ENCODE assay signal across 15 mouse cellular contexts in the genomic region with DNA sequence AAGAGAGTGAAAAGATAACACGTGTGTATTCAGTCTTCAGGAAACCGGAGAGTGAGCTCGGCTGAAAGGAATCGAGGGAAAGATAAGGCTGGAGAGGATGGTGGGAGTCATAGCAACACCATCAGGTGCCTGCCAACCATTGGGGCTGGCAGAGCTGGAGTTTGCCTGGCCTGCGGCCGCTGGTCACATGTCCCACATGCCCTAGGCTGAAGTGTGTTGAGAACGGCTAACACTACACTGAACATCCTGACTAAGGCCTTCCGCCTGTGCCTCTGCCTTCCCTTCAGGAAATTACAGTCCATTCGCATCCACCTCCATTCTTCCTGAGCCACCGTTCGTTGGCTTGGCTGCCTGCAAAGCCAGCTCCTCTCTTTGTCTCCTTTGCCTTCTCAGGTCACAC. TPM values are rescaled to one million over a fixed set of nuclear protein-coding genes. Genes with fewer than 3 reads are reported as not detected.
DNase-seq lines count a peak whose midpoint lies in the region; ATAC-seq and TF ChIP-seq lines count a peak whose summit lies in the region.
"Had no signal": no experiment of that assay in that cellular context is flagged by ENCODE, and none has a peak within 500 bp of the region (broad histone marks: within the 10 kb centered on the region; RNA-seq: fewer than 3 reads in every experiment).

No protein-coding gene starts in this region.

- no peaks in the 10 kb centered on the region for H3K27me3 ChIP-seq in kidney, embryonic 16.5 days (ENCODE audit: insufficient read depth, low read length)
- H3K27me3 ChIP-seq in G1E (ENCODE audit: insufficient read depth, low read length) = peaks cover 32% of the 10 kb centered on the region
- H3K27me3 ChIP-seq in heart, embryonic 12.5 days (replicated peaks) = no peaks in the 10 kb centered on the region
- H3K27me3 ChIP-seq in forebrain, embryonic 13.5 days = no peaks in the 10 kb centered on the region
- H3K27me3 ChIP-seq: intestine, embryonic 15.5 days had no signal

- no peak for DNase-seq in kidney, adult 9 months
- DNase-seq in G1E (ENCODE audit: low spot score) = no peak
- DNase-seq in left cerebral cortex, postnatal 14 days (ENCODE audit: low spot score in 2 of 2) = no peak
- DNase-seq: cerebellum, postnatal 36 days; right cerebral cortex, postnatal 4 days had no signal

- H3K36me3 ChIP-seq in kidney, embryonic 16.5 days (ENCODE audit: insufficient read depth, low read length) = no peaks in the 10 kb centered on the region
- H3K36me3 ChIP-seq in G1E (replicated peaks) = no peaks in the 10 kb centered on the region
- H3K36me3 ChIP-seq in heart, embryonic 12.5 days = no peaks in the 10 kb centered on the region
- no peaks in the 10 kb centered on the region for H3K36me3 ChIP-seq in forebrain, embryonic 13.5 days (ENCODE audit: poor library complexity, severe bottlenecking)
- H3K36me3 ChIP-seq: intestine, embryonic 15.5 days had no signal

- no peaks in the 10 kb centered on the region for H3K9me3 ChIP-seq in kidney, embryonic 16.5 days (ENCODE audit: low read length)
- no peaks in the 10 kb centered on the region for H3K9me3 ChIP-seq in G1E (replicated peaks)
- H3K9me3 ChIP-seq in heart, embryonic 12.5 days (replicated peaks) = no peaks in the 10 kb centered on the region
- H3K9me3 ChIP-seq in forebrain, embryonic 13.5 days (replicated peaks) = no peaks in the 10 kb centered on the region
- H3K9me3 ChIP-seq: intestine, embryonic 15.5 days had no signal

- ATAC-seq in kidney, embryonic 16.5 days (ENCODE audit: low FRiP score, low TSS enrichment) = no peak
- no peak for ATAC-seq in G1E (ENCODE audit: extremely low read depth, insufficient number of reproducible peaks, low FRiP score, poor library complexity, severe bottlenecking)
- peak; percentile 71 for ATAC-seq in heart, embryonic 12.5 days (ENCODE audit: insufficient number of reproducible peaks, low FRiP score)
- ATAC-seq in megakaryocyte progenitor cell, adult 5-6 weeks (replicated peaks; ENCODE audit: poor library complexity) = peak; percentile 20
- ATAC-seq in forebrain, embryonic 13.5 days = no peak

- TF ChIP-seq CTCF in G1E (IDR thresholded peaks at IDR 0.05; ENCODE audit: low read depth, low read length) = no peak

- peaks cover 4% of the 10 kb centered on the region; the same call in 1 of the 2 replicates for H3K4me1 ChIP-seq in kidney, embryonic 16.5 days (ENCODE audit: insufficient read depth, low read length)
- peaks cover 53% of the 10 kb centered on the region for H3K4me1 ChIP-seq in G1E (ENCODE audit: insufficient read depth, low read depth, low read length)
- H3K4me1 ChIP-seq in heart, embryonic 12.5 days (replicated peaks) = peaks cover 16% of the 10 kb centered on the region
- H3K4me1 ChIP-seq in forebrain, embryonic 13.5 days = no peaks in the 10 kb centered on the region

- peak overlapping the region; percentile 58 for H3K27ac ChIP-seq in kidney, embryonic 16.5 days (ENCODE audit: low read length)
- H3K27ac ChIP-seq in heart, embryonic 12.5 days (ENCODE audit: poor library complexity, severe bottlenecking) = peak overlapping the region; percentile 60
- no peak overlapping the region for H3K27ac ChIP-seq in forebrain, embryonic 13.5 days
- H3K27ac ChIP-seq: heart, adult 2 months had no signal

- no peak overlapping the region for H3K9ac ChIP-seq in kidney, embryonic 16.5 days (replicated peaks; ENCODE audit: low read length)
- H3K9ac ChIP-seq in heart, embryonic 12.5 days = no peak overlapping the region
- H3K9ac ChIP-seq in forebrain, embryonic 13.5 days = no peak overlapping the region
- H3K9ac ChIP-seq: intestine, embryonic 15.5 days had no signal

- WGBS in kidney, embryonic 16.5 days = 80% methylated on average over 11 of the region's 11 CpGs
- WGBS in heart, embryonic 12.5 days = 34% methylated on average over 11 of the region's 11 CpGs
- WGBS in forebrain, embryonic 13.5 days = 86% methylated on average over 11 of the region's 11 CpGs

- H3K4me3 ChIP-seq in kidney, embryonic 16.5 days (ENCODE audit: low read length) = no peak overlapping the region
- H3K4me3 ChIP-seq in G1E (ENCODE audit: low read depth, low read length) = peak overlapping the region; percentile 22; the same call in 1 of the 2 replicates
- no peak overlapping the region for H3K4me3 ChIP-seq in heart, embryonic 12.5 days
- H3K4me3 ChIP-seq in forebrain, embryonic 13.5 days = no peak overlapping the region
- H3K4me3 ChIP-seq: heart, adult 2 months; intestine, embryonic 15.5 days had no signal

- H3K4me2 ChIP-seq in kidney, embryonic 16.5 days (replicated peaks; ENCODE audit: low read depth, low read length) = no peak overlapping the region
- H3K4me2 ChIP-seq in heart, embryonic 12.5 days = no peak overlapping the region
- no peak overlapping the region for H3K4me2 ChIP-seq in forebrain, embryonic 13.5 days
- H3K4me2 ChIP-seq: intestine, embryonic 15.5 days had no signal

- intact Hi-C loops in left cerebral cortex, postnatal 14 days (cut with DNase I) = no loop called here

RNA-seq across cellular contexts. Expression of a gene that starts 6.5 kb away (rescaled TPM):
- polyA plus RNA-seq in kidney, embryonic 16.5 days (2015; fragmentation: Nextera tagmentation; extraction: Ambion mirVana) = not detected in 2 replicates
- total RNA-seq in G1E (2014; fragmentation: Nextera tagmentation) = not detected in 2 replicates
- not detected in 2 replicates for total RNA-seq in G1E (2017)
- not detected in 2 replicates for polyA plus RNA-seq in G1E (2012)
- polyA plus RNA-seq in heart, embryonic 12.5 days (2016; fragmentation: Nextera tagmentation; extraction: Ambion mirVana) = not detected in 2 replicates
- not detected in 2 replicates for total RNA-seq in megakaryocyte progenitor cell, adult 5-6 weeks (2015)
- not detected in 2 replicates for total RNA-seq in megakaryocyte progenitor cell, adult 5-6 weeks (2017)
- not detected in 2 replicates for polyA plus RNA-seq in forebrain, embryonic 13.5 days (2015; fragmentation: Nextera tagmentation; extraction: Ambion mirVana)
- total RNA-seq in left cerebral cortex, postnatal 14 days (2021) = not detected
- total RNA-seq: heart, adult 2 months; layer of hippocampus, postnatal 14 days had no signal
- polyA plus RNA-seq: embryonic facial prominence, embryonic 14.5 days; heart, adult 2 months; intestine, embryonic 15.5 days; limb, embryonic 14.5 days; testis, adult 2 months had no signal

RNA-seq across cellular contexts. Expression of a gene that starts 8.7 kb away (rescaled TPM):
- polyA plus RNA-seq in kidney, embryonic 16.5 days (2015; fragmentation: Nextera tagmentation; extraction: Ambion mirVana) = 13.0 and 13.1 TPM in 2 replicates
- total RNA-seq in G1E (2014; fragmentation: Nextera tagmentation) = not detected in 2 replicates
- 0.12 and 1.5 TPM in 2 replicates for total RNA-seq in G1E (2017)
- polyA plus RNA-seq in G1E (2012) = 0.07 and 0.15 TPM in 2 replicates
- 7.2 and 9.1 TPM in 2 replicates for polyA plus RNA-seq in heart, embryonic 12.5 days (2016; fragmentation: Nextera tagmentation; extraction: Ambion mirVana)
- total RNA-seq in megakaryocyte progenitor cell, adult 5-6 weeks (2015) = 0.89 TPM in 1 of 2 replicates, not detected in the other
- 3.1 and 6.1 TPM in 2 replicates for total RNA-seq in megakaryocyte progenitor cell, adult 5-6 weeks (2017)
- 1.6 and 2.0 TPM in 2 replicates for polyA plus RNA-seq in forebrain, embryonic 13.5 days (2015; fragmentation: Nextera tagmentation; extraction: Ambion mirVana)
- 1 to 10 TPM; 1.8 to 1.9 TPM for total RNA-seq in left cerebral cortex, postnatal 14 days (2021)

RNA-seq across cellular contexts. Expression of a gene that starts 12.9 kb away (rescaled TPM):
- polyA plus RNA-seq in kidney, embryonic 16.5 days (2015; fragmentation: Nextera tagmentation; extraction: Ambion mirVana) = 43.2 and 44.8 TPM in 2 replicates
- total RNA-seq in G1E (2014; fragmentation: Nextera tagmentation) = 36.9 and 42.3 TPM in 2 replicates
- 33.8 and 36.8 TPM in 2 replicates for total RNA-seq in G1E (2017)
- 38.3 and 48.3 TPM in 2 replicates for polyA plus RNA-seq in G1E (2012)
- 26.4 and 26.7 TPM in 2 replicates for polyA plus RNA-seq in heart, embryonic 12.5 days (2016; fragmentation: Nextera tagmentation; extraction: Ambion mirVana)
- 47.1 and 55.0 TPM in 2 replicates for total RNA-seq in megakaryocyte progenitor cell, adult 5-6 weeks (2015)
- total RNA-seq in megakaryocyte progenitor cell, adult 5-6 weeks (2017) = 58.2 and 70.9 TPM in 2 replicates
- 35.1 and 38.6 TPM in 2 replicates for polyA plus RNA-seq in forebrain, embryonic 13.5 days (2015; fragmentation: Nextera tagmentation; extraction: Ambion mirVana)
- 10 to 100 TPM; 16.6 to 17.8 TPM for total RNA-seq in left cerebral cortex, postnatal 14 days (2021)

RNA-seq across cellular contexts. Expression of a gene that starts 32.9 kb away (rescaled TPM):
- 0.07 and 0.09 TPM in 2 replicates for polyA plus RNA-seq in kidney, embryonic 16.5 days (2015; fragmentation: Nextera tagmentation; extraction: Ambion mirVana)
- total RNA-seq in G1E (2014; fragmentation: Nextera tagmentation) (not detected in 2 replicates), G1E (2017) (0.05 and 0.12 TPM in 2 replicates)
- polyA plus RNA-seq in G1E (2012) = not detected in 2 replicates
- polyA plus RNA-seq in heart, embryonic 12.5 days (2016; fragmentation: Nextera tagmentation; extraction: Ambion mirVana) = 0.05 TPM in 1 of 2 replicates, not detected in the other
- not detected in 2 replicates for total RNA-seq in megakaryocyte progenitor cell, adult 5-6 weeks (2015)
- under 0.01 TPM in 1 of 2 replicates, not detected in the other for total RNA-seq in megakaryocyte progenitor cell, adult 5-6 weeks (2017)
- polyA plus RNA-seq in forebrain, embryonic 13.5 days (2015; fragmentation: Nextera tagmentation; extraction: Ambion mirVana) = 5.1 and 5.8 TPM in 2 replicates
- total RNA-seq in left cerebral cortex, postnatal 14 days (2021) = 10 to 100 TPM; 45.8 to 50.0 TPM
- total RNA-seq: heart, adult 2 months had no signal
- polyA plus RNA-seq: heart, adult 2 months had no signal

RNA-seq across cellular contexts. Expression of a gene that starts 50.0 kb away (rescaled TPM):
- 135 and 143 TPM in 2 replicates for polyA plus RNA-seq in kidney, embryonic 16.5 days (2015; fragmentation: Nextera tagmentation; extraction: Ambion mirVana)
- total RNA-seq in G1E (2014; fragmentation: Nextera tagmentation) (104 and 110 TPM in 2 replicates), G1E (2017) (57.4 and 60.9 TPM in 2 replicates)
- 80.5 and 82.2 TPM in 2 replicates for polyA plus RNA-seq in G1E (2012)
- polyA plus RNA-seq in heart, embryonic 12.5 days (2016; fragmentation: Nextera tagmentation; extraction: Ambion mirVana) = 115 and 117 TPM in 2 replicates
- total RNA-seq in megakaryocyte progenitor cell, adult 5-6 weeks (2015) = 59.0 and 62.9 TPM in 2 replicates
- 73.1 and 89.6 TPM in 2 replicates for total RNA-seq in megakaryocyte progenitor cell, adult 5-6 weeks (2017)
- 142 and 144 TPM in 2 replicates for polyA plus RNA-seq in forebrain, embryonic 13.5 days (2015; fragmentation: Nextera tagmentation; extraction: Ambion mirVana)
- 100 to 1,000 TPM; 140 TPM for total RNA-seq in left cerebral cortex, postnatal 14 days (2021)

Comparison
In these comparisons a context has a peak if more than half of its experiments do, and no peak if none do; other contexts are left out.
1. ATAC-seq: peak in heart, embryonic 12.5 days (single experiment) and megakaryocyte progenitor cell, adult 5-6 weeks (single experiment); none in kidney, embryonic 16.5 days (single experiment), G1E (single experiment) and forebrain, embryonic 13.5 days (single experiment).